Mouse (Mus musculus): Measurements from ENCODE around the gene Tbc1d17.

The Tbc1d17 gene

GRCm38 (mm10) chr7:44821666-44822448, 27.0 kb downstream of the Tbc1d17 start:
- DNase-seq = no peak

- DNase-seq = no peak
Measured at GRCm38 (mm10) chr7:44820525-44820924, 28.4 kb downstream of the Tbc1d17 start.

DNA sequence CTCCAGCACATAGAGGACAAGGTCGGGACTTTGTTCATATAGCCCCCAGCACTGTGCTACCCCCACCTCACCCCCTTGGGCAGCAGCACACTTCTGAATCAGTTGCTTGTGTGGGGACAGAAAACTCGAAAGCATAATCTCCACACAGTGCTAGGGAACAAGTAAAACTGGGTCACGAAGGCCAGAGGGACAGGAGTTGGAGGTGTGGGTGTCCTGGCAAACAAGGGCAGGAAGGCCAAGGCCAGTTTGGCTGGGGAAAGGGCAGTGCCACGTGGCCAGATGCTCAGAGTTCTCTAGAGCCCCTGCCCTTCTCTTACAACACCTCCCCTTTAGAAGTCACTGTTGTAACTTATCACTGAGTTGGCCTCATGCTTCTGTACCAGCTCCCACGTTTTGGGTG, 29.0 kb downstream of the Tbc1d17 start:
- DNase-seq = no peak

- DNase-seq = no peak
Measured at GRCm38 (mm10) chr7:44819391-44819790, 29.5 kb downstream of the Tbc1d17 start.

GRCm38 (mm10) chr7:44818751-44819235, 30.1 kb downstream of the Tbc1d17 start:
- DNase-seq = peak; percentile 25

DNA sequence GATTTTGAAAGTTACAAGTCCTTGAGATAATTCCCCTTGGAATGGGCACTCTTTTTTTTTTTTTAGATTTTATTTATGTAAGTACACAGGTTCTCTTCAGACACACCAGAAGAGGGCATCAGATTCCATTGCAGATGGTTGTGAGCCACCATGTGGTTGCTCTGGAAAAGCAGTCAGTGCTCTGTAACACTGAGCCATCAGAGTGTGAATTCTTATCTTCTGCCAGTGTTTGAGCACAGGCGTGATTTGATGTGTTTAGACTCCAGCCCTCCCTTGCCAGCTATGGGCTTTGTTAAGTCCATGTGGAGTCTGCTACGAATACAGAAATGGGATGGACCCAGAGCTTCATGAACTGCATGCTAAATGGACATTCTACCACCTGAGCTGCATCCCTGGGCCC, 30.7 kb downstream of the Tbc1d17 start:
- peak; percentile 9 for DNase-seq

DNA sequence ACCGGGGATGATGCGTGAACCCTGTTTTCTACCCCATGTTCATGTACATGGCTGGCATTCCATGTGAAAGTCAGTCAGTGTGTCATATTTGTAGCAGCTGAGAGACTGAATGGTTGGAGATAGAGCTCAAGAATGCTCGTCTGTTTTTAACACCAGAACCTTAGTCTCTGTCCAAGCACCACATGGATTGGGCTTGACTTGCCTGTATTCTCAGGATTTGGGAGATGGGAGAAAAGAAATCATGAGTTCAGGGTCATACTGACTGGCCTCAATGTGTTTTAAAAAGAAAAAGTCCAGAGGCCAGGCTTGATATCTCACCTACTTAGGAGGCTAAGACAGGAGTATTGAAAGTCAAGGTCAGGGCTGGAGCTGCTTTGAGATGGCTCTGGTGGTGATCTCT, 31.4 kb downstream of the Tbc1d17 start:
- no peak for DNase-seq

DNA sequence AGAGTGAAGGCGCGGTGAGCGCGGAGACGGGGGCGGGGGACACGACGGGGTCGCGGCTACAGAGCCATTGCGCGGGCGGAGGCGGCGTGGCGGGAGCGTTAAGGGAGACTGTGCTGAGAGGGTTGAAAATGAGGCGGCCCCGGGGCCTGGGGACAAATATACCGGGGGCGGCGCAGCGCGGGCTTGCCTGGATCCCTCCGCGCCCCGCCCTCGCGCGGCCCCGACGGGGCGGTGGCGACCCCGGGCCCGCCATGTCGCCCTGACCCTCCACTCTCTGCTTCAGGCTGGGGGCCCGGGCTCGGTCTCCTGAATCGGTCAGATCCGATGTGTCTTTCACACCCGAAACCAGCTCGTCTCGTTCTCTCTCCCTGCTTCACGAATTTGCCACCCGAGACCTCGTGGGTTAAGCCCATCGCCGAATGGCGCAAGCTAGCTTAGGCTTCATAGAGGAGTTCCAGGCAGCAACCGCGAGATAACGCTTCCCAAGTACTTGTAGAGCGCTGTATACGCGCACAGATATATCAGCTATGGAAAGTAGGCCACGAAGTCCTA, 32.3 kb downstream of the Tbc1d17 start, which contains the start of gene Atf5:
Atf5 (minus strand) TSS at position 189 of the 552 bp plus-strand sequence.
- no peak for DNase-seq

GRCm38 (mm10) chr7:44815721-44816469, 33.0 kb downstream of the Tbc1d17 start, which contains the start of the genes Nup62 and Il4i1:
Gene Nup62, plus strand, starts transcription at chr7:44816088.
Gene Il4i1, plus strand, starts transcription at chr7:44816387.
- DNase-seq = peak; percentile 98

GRCm38 (mm10) chr7:44814952-44815553, 33.8 kb downstream of the Tbc1d17 start:
- DNase-seq = peak; percentile 46

DNA sequence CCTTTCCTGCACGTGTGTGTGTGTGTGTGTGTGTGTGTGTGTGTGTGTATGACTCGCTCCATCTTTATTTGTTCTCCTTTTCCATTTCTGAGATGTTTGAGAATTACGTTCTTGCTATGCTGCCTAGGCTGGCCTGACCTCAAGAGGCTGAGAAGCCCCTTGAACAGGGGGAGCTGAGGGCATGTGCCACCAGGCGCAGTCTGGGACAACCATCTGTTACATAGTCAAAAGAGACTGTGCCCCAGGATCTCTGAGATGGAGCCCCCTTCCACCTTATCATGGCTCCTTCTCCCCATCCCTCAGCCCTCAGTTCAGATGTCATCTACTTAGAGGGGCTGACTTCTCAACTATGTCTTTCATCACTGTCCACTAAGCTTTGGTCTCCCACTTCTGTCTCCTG, 34.5 kb downstream of the Tbc1d17 start:
- no peak for DNase-seq

DNA sequence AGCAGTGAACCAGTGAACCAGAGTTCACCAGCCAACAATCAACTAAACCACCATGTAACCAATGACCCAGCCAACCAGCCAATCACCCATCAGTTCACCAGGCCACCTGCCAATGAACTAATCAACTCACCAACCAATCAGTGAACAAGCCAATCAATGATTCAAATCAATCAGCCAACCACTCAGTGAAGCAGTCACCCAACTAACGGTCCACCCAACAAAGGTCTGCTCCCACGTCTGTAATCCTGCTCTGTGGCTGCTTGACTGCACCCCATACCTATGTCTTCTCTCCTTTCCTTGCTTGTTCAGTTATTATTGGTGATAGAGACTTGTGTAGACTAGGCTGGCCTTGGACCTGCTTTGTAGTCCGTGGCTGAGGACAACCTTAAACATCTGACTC, 34.9 kb downstream of the Tbc1d17 start:
- DNase-seq = no peak

- DNase-seq = no peak
Measured at GRCm38 (mm10) chr7:44812651-44813325, 36.1 kb downstream of the Tbc1d17 start.

- DNase-seq = no peak
Measured at GRCm38 (mm10) chr7:44810819-44811557, 37.9 kb downstream of the Tbc1d17 start.

DNA sequence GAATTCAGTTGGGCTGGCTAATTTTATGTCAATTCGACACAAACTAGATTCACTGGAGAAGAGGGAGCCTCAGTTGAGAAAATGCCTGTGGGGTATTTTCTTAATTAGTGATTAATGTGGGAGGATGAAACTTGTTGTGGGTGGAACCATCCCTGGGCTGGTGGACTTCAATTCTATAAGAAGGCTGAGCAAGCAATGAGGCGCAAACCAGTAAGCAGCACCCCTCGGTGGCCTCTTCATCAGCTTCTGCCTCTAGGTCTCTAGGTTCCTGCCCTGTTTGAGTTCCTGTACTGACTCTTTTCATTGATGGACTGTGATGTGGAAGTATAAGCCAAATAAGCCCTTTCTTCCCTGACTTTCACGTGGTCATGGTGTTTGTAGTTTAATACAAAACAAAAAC, 38.5 kb downstream of the Tbc1d17 start:
- DNase-seq = no peak

GRCm38 (mm10) chr7:44809466-44809865, 39.4 kb downstream of the Tbc1d17 start:
- DNase-seq = no peak

DNA sequence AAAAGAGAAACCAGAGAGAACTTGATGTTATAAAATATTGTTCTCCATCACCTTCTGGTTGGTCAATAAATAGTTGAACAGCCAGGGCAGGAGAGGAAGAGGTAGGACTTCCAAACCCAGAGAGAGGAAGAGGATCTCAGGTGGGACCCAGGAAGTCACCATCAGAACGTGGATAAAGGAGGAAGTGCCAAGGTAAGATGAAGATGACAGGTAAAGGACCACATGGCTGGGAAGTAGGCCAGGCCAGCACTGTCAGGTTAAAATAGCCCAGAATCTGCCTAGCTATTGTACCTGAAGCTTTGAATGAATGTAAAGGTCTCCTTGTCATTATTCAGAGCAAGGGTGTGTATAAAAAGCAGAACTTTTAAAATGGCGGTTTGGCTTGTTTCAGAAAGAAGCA, 40.0 kb downstream of the Tbc1d17 start:
- no peak for DNase-seq

DNA sequence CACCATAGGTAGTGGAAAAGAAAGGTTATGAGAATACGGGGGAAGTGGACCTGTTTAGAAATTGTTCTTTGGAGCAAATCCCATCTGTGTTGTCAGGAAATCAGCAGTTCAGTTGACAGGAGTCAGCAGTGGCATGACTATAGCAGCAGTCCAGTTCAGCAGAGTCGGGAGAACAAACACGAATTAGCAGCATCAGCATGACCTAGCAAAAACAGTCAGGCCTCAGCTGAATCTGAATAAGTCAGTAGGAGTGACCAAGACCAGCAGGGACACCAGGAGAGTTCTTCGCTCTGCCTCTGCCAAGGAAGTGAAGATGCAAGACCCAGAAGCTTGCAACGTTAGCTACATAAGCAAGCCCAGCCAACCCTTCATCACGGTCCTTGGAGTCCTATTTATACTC, 56.1 kb downstream of the Tbc1d17 start:
- DNase-seq = no peak

GRCm38 (mm10) chr7:44790066-44790465, 58.8 kb downstream of the Tbc1d17 start:
- DNase-seq = no peak

- no peak for DNase-seq
Measured at GRCm38 (mm10) chr7:44789531-44789930, 59.3 kb downstream of the Tbc1d17 start.

All from cerebellum, adult 11 months (tissue).